Mouse (Mus musculus) cortical plate, adult 2 months (tissue): ENCODE measurements at regions not wholly inside any gene's neighbourhood (a gene's known extent, or its start where the extent isn't known, plus 50 kb on each side); places are given as distances from the start of the nearest gene placed in this dataset.

ENCODE experiments used
- CTCF ChIP-seq: fragments of 200-500 bp; IDR thresholded peaks from 2 replicates; pipeline ENCODE4 v1.5.1; 2011; ENCODE audit warnings: mild to moderate bottlenecking, control low read depth, low read length; ENCODE audit not compliant: insufficient read depth; ENCODE audit errors: extremely low read depth
- POLR2A ChIP-seq: fragments of 200-500 bp; IDR thresholded peaks from 2 replicates; pipeline ENCODE4 v1.6.1; 2011; ENCODE audit warnings: mild to moderate bottlenecking, low read length, control low read depth; ENCODE audit not compliant: insufficient read depth; ENCODE audit errors: extremely low read depth

GRCm38 (mm10) chr6:101056318-101056717 is 222.9 kb downstream of the Ppp4r2 start:
- no peak for TF ChIP-seq CTCF
- TF ChIP-seq POLR2A: no peak
